Mouse (Mus musculus): ENCODE data around the gene Patl2. TPM values are rescaled to one million over a fixed set of nuclear protein-coding genes. Genes with fewer than 3 reads are reported as not detected.

The Patl2 gene
- polyA plus RNA-seq, 1 experiment from 2014 or later, result not detected

DNA sequence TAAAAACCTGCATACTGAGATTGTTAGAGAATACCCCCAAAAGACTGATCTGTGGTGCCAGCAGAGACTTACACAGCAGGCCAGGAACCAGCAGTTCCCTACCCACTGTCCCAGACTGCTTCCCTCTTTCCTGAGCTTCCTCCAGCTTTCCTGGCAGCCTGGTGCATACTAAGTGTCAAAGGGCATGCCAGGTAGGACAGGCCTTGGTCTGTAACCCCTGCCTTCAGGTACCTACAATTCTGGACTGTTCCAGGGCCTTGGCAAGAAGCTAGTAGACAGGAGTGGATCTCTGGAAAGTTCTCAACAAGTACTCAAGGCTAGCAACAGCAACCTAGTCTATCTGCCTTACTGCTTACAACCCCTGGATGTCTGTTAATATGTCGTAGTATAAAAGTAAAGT lies 34.8 kb downstream of the Patl2 start:
- H3K36me3 ChIP-seq (ENCODE audit: control insufficient read depth, insufficient read depth, low read length), result no peaks in the 10 kb centered on the region
- H3K9ac ChIP-seq (ENCODE audit: low read length), result no peak overlapping the region
- H3K4me2 ChIP-seq (ENCODE audit: low read depth, low read length), result no peak overlapping the region
- ATAC-seq (ENCODE audit: insufficient read depth, low FRiP score), result no peak
- no peaks in the 10 kb centered on the region for H3K9me3 ChIP-seq (replicated peaks; ENCODE audit: control insufficient read depth, low read length)
- 0 out of 2 replicates have a peak, but pooled peaks cover 6% of the 10 kb centered on the region for H3K4me1 ChIP-seq (ENCODE audit: control insufficient read depth, insufficient read depth, low read length)
- no peaks in the 10 kb centered on the region for H3K27me3 ChIP-seq (ENCODE audit: control insufficient read depth, insufficient read depth, low read length)
- 84% methylated on average over 1 of the region's 1 CpGs for WGBS
- no peak overlapping the region for H3K4me3 ChIP-seq (replicated peaks; ENCODE audit: low read length)
- H3K27ac ChIP-seq (ENCODE audit: low read length), result no peak overlapping the region

DNA sequence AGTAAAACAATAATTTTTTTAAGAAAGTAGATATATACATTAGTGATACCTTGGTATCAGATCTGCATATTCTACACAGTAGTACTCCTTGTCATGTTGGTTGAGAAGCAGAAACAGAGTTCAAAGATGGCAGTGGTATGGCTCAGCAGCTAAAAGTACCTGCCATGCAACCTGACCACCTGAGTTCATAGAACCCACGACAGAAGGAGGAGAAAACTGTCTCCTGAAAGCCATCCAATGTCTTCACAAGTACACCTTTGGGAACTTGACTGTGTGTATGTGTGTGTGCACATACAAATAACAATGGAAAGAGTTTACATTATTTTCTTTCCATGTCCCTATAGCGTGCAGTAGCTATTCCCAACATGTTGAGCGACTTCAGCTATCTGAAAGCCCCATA lies 36.3 kb downstream of the Patl2 start:
- Histone ChIP-seq H3K4me3 (replicated peaks; ENCODE audit: low read length) (no peak overlapping the region), H3K27me3 (ENCODE audit: control insufficient read depth, insufficient read depth, low read length) (no peaks in the 10 kb centered on the region), H3K4me1 (ENCODE audit: control insufficient read depth, insufficient read depth, low read length) (0 out of 2 replicates have a peak, but pooled peaks cover 6% of the 10 kb centered on the region), H3K36me3 (ENCODE audit: control insufficient read depth, insufficient read depth, low read length) (no peaks in the 10 kb centered on the region), H3K9me3 (replicated peaks; ENCODE audit: control insufficient read depth, low read length) (no peaks in the 10 kb centered on the region), H3K4me2 (ENCODE audit: low read depth, low read length) (no peak overlapping the region), H3K9ac (ENCODE audit: low read length) (no peak overlapping the region), H3K27ac (ENCODE audit: low read length) (no peak overlapping the region)
- ATAC-seq (ENCODE audit: insufficient read depth, low FRiP score), result no peak
- 82% methylated on average over 3 of the region's 3 CpGs for WGBS

DNA sequence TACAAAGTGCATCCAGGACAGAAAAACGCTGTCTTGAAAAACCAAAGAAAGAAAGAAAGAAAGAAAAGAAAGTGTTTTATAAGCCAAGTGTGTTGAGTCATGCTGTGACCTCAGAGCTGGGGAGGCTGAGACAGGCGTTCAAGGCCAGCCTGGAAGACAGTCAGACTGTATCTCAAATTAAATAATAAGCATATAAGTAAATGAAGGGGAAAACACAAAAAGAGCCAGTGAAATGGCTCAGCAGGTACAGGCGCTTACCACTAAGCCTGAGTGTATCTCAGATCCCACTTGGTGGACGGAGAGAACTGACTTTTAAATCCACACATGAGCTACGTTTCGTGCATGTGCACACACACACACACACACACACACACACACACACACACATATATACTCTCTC lies 36.7 kb downstream of the Patl2 start:
- Histone ChIP-seq H3K4me1 (ENCODE audit: control insufficient read depth, insufficient read depth, low read length) (0 out of 2 replicates have a peak, but pooled peaks cover 6% of the 10 kb centered on the region), H3K27ac (ENCODE audit: low read length) (no peak overlapping the region), H3K9me3 (replicated peaks; ENCODE audit: control insufficient read depth, low read length) (no peaks in the 10 kb centered on the region), H3K27me3 (ENCODE audit: control insufficient read depth, insufficient read depth, low read length) (no peaks in the 10 kb centered on the region), H3K4me3 (replicated peaks; ENCODE audit: low read length) (peak overlapping the region; percentile 85; the same call in 1 of the 2 replicates), H3K36me3 (ENCODE audit: control insufficient read depth, insufficient read depth, low read length) (no peaks in the 10 kb centered on the region), H3K9ac (ENCODE audit: low read length) (no peak overlapping the region), H3K4me2 (ENCODE audit: low read depth, low read length) (peak overlapping the region; percentile 67)
- WGBS, result 89% methylated on average over 6 of the region's 6 CpGs
- no peak for ATAC-seq (ENCODE audit: insufficient read depth, low FRiP score)

DNA sequence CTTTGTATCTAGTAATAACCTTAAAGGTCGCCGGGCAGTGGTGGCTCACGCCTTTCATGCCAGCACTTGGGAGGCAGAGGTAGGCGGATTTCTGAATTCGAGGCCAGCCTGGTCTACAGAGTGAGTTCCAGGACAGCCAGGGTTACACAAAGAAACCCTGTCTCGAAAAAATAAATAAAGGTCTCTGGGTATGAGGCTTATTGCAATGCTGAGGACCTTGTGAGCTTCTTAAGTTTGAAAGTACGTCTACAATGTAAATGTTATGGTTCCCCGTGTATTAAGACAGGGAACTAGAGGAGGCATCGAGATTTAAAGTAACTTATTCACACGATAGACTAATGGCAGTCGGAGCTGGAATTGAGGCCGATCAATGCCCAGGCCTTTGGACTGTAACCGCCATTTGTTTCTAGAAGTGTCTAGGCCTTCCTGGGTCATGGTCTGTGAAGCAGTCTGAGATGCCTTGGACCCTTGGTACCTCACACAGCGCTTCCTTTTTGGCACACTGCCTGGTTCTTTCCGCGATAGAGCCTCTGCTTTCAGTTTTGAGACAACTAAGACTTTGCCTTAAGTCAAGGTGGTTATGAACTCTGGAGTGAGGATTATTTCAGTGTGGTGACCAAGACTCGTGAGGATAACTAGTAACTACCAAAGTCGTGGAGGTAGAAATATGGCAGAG lies 37.6 kb downstream of the Patl2 start:
- Histone ChIP-seq H3K27me3 (ENCODE audit: control insufficient read depth, insufficient read depth, low read length) (no peaks in the 10 kb centered on the region), H3K4me1 (ENCODE audit: control insufficient read depth, insufficient read depth, low read length) (0 out of 2 replicates have a peak, but pooled peaks cover 6% of the 10 kb centered on the region), H3K27ac (ENCODE audit: low read length) (peak overlapping the region; percentile 81), H3K4me2 (ENCODE audit: low read depth, low read length) (peak overlapping the region; percentile 67), H3K9me3 (replicated peaks; ENCODE audit: control insufficient read depth, low read length) (no peaks in the 10 kb centered on the region), H3K4me3 (replicated peaks; ENCODE audit: low read length) (peak overlapping the region; percentile 85), H3K36me3 (ENCODE audit: control insufficient read depth, insufficient read depth, low read length) (no peaks in the 10 kb centered on the region), H3K9ac (ENCODE audit: low read length) (peak overlapping the region; percentile 86)
- WGBS, result 20% methylated on average over 18 of the region's 18 CpGs
- ATAC-seq (ENCODE audit: insufficient read depth, low FRiP score), result no peak

DNA sequence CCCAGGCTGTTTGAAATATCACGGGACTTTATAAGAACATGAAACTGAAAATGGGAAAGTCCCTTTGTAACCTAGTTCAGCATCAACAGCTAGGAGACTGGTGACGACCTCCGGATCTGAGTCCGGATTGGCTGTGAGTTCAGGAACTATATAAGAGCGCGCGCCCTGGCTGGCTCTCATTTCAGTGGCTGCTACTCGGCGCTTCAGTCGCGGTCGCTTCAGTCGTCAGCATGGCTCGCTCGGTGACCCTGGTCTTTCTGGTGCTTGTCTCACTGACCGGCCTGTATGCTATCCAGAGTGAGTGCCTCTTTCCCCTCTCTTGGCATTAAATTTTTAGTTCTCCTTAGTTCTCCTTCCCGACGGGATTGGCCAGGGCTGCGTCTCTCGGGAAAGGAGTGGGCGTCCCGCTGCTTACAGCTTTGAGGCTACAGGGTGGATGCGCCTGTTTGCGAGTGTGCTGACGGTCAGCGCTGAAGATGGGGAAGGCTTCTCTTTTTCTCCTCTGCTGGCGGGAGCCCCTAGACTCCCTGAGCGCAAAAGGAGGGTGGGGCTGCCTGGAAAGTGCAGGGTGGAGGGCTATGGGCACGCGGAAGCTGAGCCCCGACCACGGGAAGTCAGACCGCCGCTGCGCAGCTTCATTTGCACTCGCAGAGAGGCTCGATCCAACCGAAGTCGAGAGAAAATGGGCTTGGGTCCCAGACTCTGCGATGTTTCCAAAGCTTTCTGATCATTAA lies 38.3 kb downstream of the Patl2 start, which contains the start of gene B2m:
TSS of gene B2m (plus strand) at position 179 of the 734 bp plus-strand sequence.
- peak; percentile 98 for ATAC-seq (ENCODE audit: insufficient read depth, low FRiP score)
- no peaks in the 10 kb centered on the region for H3K9me3 ChIP-seq (replicated peaks; ENCODE audit: control insufficient read depth, low read length)
- peak within 1 kb of the TSS; percentile 86 for H3K9ac ChIP-seq (ENCODE audit: low read length)
- no peaks in the 10 kb centered on the region for H3K36me3 ChIP-seq (ENCODE audit: control insufficient read depth, insufficient read depth, low read length)
- peak within 1 kb of the TSS; percentile 81 for H3K27ac ChIP-seq (ENCODE audit: low read length)
- no peaks in the 10 kb centered on the region for H3K27me3 ChIP-seq (ENCODE audit: control insufficient read depth, insufficient read depth, low read length)
- peak within 1 kb of the TSS; percentile 67 for H3K4me2 ChIP-seq (ENCODE audit: low read depth, low read length)
- peak within 1 kb of the TSS; percentile 85 for H3K4me3 ChIP-seq (replicated peaks; ENCODE audit: low read length)
- H3K4me1 ChIP-seq (ENCODE audit: control insufficient read depth, insufficient read depth, low read length), result 0 out of 2 replicates have a peak, but pooled peaks cover 6% of the 10 kb centered on the region
- under 1% methylated on average over 40 of the region's 40 CpGs for WGBS

DNA sequence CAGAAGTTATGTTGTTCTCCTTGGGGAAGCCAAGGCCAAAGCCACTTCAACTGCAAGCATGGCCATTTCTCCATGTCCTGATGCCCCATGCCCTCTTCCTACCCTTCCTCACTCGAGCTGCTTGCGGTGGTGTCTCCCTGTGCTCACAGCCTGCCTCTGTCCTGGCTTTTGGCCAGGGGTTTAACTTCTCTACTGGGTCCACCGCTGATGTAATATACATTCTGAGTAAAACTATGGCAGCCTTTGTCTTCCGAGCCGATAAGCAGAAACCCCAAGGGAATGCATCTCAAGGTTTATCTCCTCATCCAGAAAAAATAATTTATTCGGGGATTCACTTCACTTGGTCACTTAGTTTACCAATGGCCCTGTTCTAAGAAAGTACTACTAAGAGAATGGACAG lies 39.3 kb downstream of the Patl2 start:
- Histone ChIP-seq H3K4me1 (ENCODE audit: control insufficient read depth, insufficient read depth, low read length) (0 out of 2 replicates have a peak, but pooled peaks cover 6% of the 10 kb centered on the region), H3K9ac (ENCODE audit: low read length) (no peak overlapping the region), H3K4me2 (ENCODE audit: low read depth, low read length) (peak overlapping the region; percentile 67; the same call in 1 of the 2 replicates), H3K36me3 (ENCODE audit: control insufficient read depth, insufficient read depth, low read length) (no peaks in the 10 kb centered on the region), H3K4me3 (replicated peaks; ENCODE audit: low read length) (no peak overlapping the region), H3K27ac (ENCODE audit: low read length) (no peak overlapping the region), H3K9me3 (replicated peaks; ENCODE audit: control insufficient read depth, low read length) (no peaks in the 10 kb centered on the region), H3K27me3 (ENCODE audit: control insufficient read depth, insufficient read depth, low read length) (no peaks in the 10 kb centered on the region)
- ATAC-seq (ENCODE audit: insufficient read depth, low FRiP score), result no peak
- WGBS, result 69% methylated on average over 6 of the region's 6 CpGs

DNA sequence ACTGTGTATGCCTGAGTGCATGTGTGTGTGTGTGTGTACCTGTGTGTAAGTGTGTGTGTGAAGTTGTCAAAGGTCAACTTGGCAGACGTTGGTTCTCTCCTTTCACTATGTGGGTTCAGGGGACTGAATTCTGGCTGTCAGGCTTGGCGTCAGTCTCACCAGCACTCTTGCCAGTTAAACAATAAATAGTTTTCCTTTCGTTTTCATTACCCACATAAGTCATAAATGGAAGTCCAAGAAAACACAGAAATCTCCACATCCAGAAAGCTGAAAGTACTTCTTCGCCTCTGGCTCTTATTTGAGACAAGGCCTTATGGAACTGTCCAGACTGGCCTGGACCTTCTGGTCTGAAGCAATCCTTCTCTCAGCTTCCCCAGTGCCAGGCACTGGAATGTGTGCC lies 40.2 kb downstream of the Patl2 start:
- H3K27me3 ChIP-seq (ENCODE audit: control insufficient read depth, insufficient read depth, low read length), result no peaks in the 10 kb centered on the region
- no peak overlapping the region for H3K4me3 ChIP-seq (replicated peaks; ENCODE audit: low read length)
- no peak for ATAC-seq (ENCODE audit: insufficient read depth, low FRiP score)
- no peaks in the 10 kb centered on the region for H3K36me3 ChIP-seq (ENCODE audit: control insufficient read depth, insufficient read depth, low read length)
- H3K4me1 ChIP-seq (ENCODE audit: control insufficient read depth, insufficient read depth, low read length), result 0 out of 2 replicates have a peak, but pooled peaks cover 6% of the 10 kb centered on the region
- no peak overlapping the region for H3K9ac ChIP-seq (ENCODE audit: low read length)
- H3K4me2 ChIP-seq (ENCODE audit: low read depth, low read length), result no peak overlapping the region
- H3K27ac ChIP-seq (ENCODE audit: low read length), result no peak overlapping the region
- WGBS, result 67% methylated on average over 4 of the region's 4 CpGs
- no peaks in the 10 kb centered on the region for H3K9me3 ChIP-seq (replicated peaks; ENCODE audit: control insufficient read depth, low read length)

DNA sequence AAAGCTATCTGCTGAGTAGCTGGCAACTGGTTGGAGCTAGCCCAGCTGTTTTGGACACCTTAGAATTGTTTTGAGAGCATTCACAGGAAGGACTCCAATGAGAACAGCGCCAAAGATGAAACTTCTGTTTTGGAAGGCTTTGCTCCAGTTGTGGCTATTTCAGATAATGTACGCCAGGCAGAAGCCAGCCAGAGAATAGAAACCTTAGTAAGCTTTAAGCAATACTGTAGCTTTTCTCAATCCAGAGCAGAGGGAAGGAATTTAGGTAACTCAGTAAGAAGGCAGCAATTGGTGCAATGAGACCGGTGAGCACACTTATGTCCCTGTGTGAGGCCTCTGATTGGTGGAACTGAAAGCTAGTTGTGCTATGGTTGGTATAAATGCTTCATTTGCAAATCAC lies 42.9 kb downstream of the Patl2 start:
- no peaks in the 10 kb centered on the region for H3K27me3 ChIP-seq (ENCODE audit: control insufficient read depth, insufficient read depth, low read length)
- no peak overlapping the region for H3K9ac ChIP-seq (ENCODE audit: low read length)
- no peaks in the 10 kb centered on the region for H3K4me1 ChIP-seq (ENCODE audit: control insufficient read depth, insufficient read depth, low read length)
- no peak overlapping the region for H3K4me2 ChIP-seq (ENCODE audit: low read depth, low read length)
- no peak for ATAC-seq (ENCODE audit: insufficient read depth, low FRiP score)
- WGBS, result 85% methylated on average over 3 of the region's 3 CpGs
- no peak overlapping the region for H3K4me3 ChIP-seq (replicated peaks; ENCODE audit: low read length)
- H3K36me3 ChIP-seq (ENCODE audit: control insufficient read depth, insufficient read depth, low read length), result no peaks in the 10 kb centered on the region
- H3K27ac ChIP-seq (ENCODE audit: low read length), result no peak overlapping the region
- H3K9me3 ChIP-seq (replicated peaks; ENCODE audit: control insufficient read depth, low read length), result no peaks in the 10 kb centered on the region

DNA sequence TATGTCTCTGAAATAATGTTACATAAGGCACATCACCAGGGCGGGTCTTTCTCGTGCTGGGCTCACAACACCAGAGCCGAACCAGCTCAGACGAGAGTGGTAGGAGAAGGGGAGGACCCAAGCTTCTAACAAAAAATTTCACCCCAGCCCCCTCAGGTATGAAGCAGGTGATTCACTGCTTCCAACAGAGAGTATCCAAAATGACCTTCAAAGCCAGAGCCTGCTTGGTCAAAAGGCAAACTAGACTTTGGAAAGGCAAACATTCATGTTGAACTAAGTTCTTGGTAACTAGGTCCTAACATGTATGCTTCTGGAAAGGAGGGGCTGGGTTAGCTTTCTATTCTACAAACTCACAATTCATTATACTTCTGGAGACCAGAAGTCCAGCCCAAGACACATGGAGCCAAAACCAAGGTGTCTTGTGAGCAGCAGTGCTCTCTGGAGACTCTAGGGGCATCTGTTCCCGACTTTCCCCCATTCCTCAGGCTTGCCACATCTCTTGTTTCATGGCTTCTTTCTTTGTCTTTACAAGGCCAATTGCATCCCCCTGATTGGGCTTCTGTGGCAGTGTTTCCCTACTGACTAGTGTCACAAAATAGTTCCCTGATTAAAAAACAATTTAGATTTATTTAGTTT lies 44.5 kb downstream of the Patl2 start:
- no peaks in the 10 kb centered on the region for H3K4me1 ChIP-seq (ENCODE audit: control insufficient read depth, insufficient read depth, low read length)
- H3K9ac ChIP-seq (ENCODE audit: low read length), result no peak overlapping the region
- H3K4me2 ChIP-seq (ENCODE audit: low read depth, low read length), result no peak overlapping the region
- H3K36me3 ChIP-seq (ENCODE audit: control insufficient read depth, insufficient read depth, low read length), result no peaks in the 10 kb centered on the region
- no peak for ATAC-seq (ENCODE audit: insufficient read depth, low FRiP score)
- H3K9me3 ChIP-seq (replicated peaks; ENCODE audit: control insufficient read depth, low read length), result no peaks in the 10 kb centered on the region
- H3K27me3 ChIP-seq (ENCODE audit: control insufficient read depth, insufficient read depth, low read length), result no peaks in the 10 kb centered on the region
- H3K27ac ChIP-seq (ENCODE audit: low read length), result no peak overlapping the region
- WGBS, result 64% methylated on average over 5 of the region's 5 CpGs
- H3K4me3 ChIP-seq (replicated peaks; ENCODE audit: low read length), result no peak overlapping the region

Measured in stomach, embryonic 16.5 days (tissue).